Mouse (Mus musculus) heart, adult 2 months (tissue): ENCODE measurements at regions not wholly inside any gene's neighbourhood (a gene's known extent, or its start where the extent isn't known, plus 50 kb on each side); places are given as distances from the start of the nearest gene placed in this dataset.

Experiments used
- CTCF ChIP-seq: fragments of 200-600 bp; IDR thresholded peaks from 2 replicates; pipeline ENCODE4 v1.8.1; 2022; ENCODE audit warnings: antibody characterized with exemption, mild to moderate bottlenecking, moderate library complexity
- EP300 ChIP-seq: fragments of 200-500 bp; IDR thresholded peaks from 2 replicates; pipeline ENCODE4 v1.6.1; 2011; ENCODE audit warnings: low read depth, low read length, control low read depth; ENCODE audit not compliant: insufficient read depth
- POLR2A ChIP-seq: fragments of 200-500 bp; IDR thresholded peaks from 2 replicates; pipeline ENCODE4 v1.6.1; 2011; ENCODE audit warnings: mild to moderate bottlenecking, low read depth, low read length, control low read depth; ENCODE audit not compliant: insufficient read depth

GRCm38 (mm10) chr11:93660379-93660778, 225.2 kb downstream of the Utp18 start:
- TF ChIP-seq EP300 (no peak), POLR2A (no peak), CTCF (no peak)
